Mouse (Mus musculus): ENCODE measurements around the gene Foxo1. TPM values are rescaled to one million over a fixed set of nuclear protein-coding genes. Genes with fewer than 3 reads are reported as not detected.

Foxo1 gene
- polyA plus RNA-seq, 1 experiment from 2014 or later, result 6.8 TPM

DNA sequence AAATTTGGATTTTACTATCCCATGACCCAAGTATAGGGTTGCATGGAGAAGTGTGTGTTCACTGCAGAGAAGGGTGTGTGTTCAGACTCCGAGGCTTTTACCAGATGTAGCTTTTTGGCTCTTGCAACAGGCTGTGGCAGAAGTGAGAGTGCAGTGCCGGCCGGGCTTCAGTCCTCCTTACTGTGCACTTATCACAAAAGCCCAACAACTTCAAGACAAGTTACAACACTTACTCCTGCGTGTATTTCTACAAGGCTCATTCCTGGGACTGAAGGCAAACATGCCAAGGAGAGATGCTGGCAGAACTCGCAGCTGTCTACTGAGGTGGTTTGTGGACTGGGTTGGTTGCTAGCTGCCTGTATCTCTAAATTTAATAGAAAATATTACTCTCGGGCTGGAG is 15.4 kb downstream of the Foxo1 start:
- Histone ChIP-seq H3K4me2 (replicated peaks; ENCODE audit: low read depth, low read length) (no peak overlapping the region), H3K9me3 (ENCODE audit: low read length) (no peaks in the 10 kb centered on the region), H3K9ac (replicated peaks; ENCODE audit: low read depth) (no peak overlapping the region), H3K4me3 (ENCODE audit: low read depth, low read length) (no peak overlapping the region), H3K4me1 (ENCODE audit: insufficient read depth, low read depth, low read length) (no peaks in the 10 kb centered on the region), H3K27me3 (replicated peaks; ENCODE audit: insufficient read depth, low read length) (no peaks in the 10 kb centered on the region), H3K27ac (ENCODE audit: low read length) (no peak overlapping the region), H3K36me3 (ENCODE audit: insufficient read depth, low read length) (no peaks in the 10 kb centered on the region)
- DNase-seq (ENCODE audit: low spot score) (peak; percentile 72), ATAC-seq (peak; percentile 87)
- TF ChIP-seq EP300 (IDR thresholded peaks at IDR 0.05) (no peak), CTCF (IDR thresholded peaks at IDR 0.05) (no peak)
- WGBS, result 45% methylated on average over 6 of the region's 6 CpGs

DNA sequence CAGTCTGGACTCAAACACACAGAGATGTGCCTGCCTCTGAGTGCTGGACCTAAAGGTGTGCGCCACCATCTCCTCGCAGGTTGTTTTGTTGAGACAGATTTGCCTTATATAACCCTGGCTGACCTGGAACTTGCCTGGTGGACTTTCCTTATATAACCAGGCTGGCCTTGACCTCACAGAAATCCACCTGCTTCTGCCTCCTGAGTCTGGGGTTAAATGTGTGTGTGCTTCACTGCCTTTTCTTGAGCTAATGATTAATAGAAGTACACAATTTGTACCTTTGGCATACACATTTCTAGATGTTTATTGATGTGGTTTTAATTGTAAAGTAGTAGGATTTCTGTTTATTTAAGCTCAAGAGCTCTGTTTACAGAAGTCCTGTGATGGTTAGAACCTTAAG is 22.7 kb downstream of the Foxo1 start:
- no peak overlapping the region for H3K4me2 ChIP-seq (replicated peaks; ENCODE audit: low read depth, low read length)
- no peaks in the 10 kb centered on the region for H3K9me3 ChIP-seq (ENCODE audit: low read length)
- no peaks in the 10 kb centered on the region for H3K36me3 ChIP-seq (ENCODE audit: insufficient read depth, low read length)
- H3K4me1 ChIP-seq (ENCODE audit: insufficient read depth, low read depth, low read length), result no peaks in the 10 kb centered on the region
- DNase-seq (ENCODE audit: low spot score) (no peak), ATAC-seq (no peak)
- no peak overlapping the region for H3K9ac ChIP-seq (replicated peaks; ENCODE audit: low read depth)
- H3K27me3 ChIP-seq (replicated peaks; ENCODE audit: insufficient read depth, low read length), result no peaks in the 10 kb centered on the region
- H3K4me3 ChIP-seq (ENCODE audit: low read depth, low read length), result no peak overlapping the region
- WGBS, result 95% methylated on average over 2 of the region's 2 CpGs
- no peak overlapping the region for H3K27ac ChIP-seq (ENCODE audit: low read length)
- no peak for TF ChIP-seq CTCF (IDR thresholded peaks at IDR 0.05)
- no peak for TF ChIP-seq EP300 (IDR thresholded peaks at IDR 0.05)

DNA sequence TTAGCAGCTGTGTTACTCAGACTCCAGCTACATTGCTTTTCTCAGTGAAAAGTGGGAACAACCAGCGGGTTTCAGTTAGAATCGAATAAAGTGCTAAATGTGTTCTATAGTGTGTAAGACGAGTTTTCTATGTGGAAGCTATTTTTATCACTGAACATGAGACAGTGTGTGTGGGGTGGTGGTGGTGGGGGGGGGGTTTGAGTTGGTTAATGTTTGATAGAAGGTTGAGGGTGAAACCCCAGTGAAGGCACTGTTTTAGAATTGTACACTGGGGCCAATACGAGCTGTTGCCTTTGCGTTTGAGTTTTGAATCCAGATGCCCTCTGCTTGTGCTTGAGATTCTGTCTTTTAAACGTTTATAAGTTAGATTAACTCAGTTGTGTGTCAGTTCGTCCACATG is 24.4 kb downstream of the Foxo1 start:
- Histone ChIP-seq H3K4me1 (ENCODE audit: insufficient read depth, low read depth, low read length) (no peaks in the 10 kb centered on the region), H3K9me3 (ENCODE audit: low read length) (no peaks in the 10 kb centered on the region), H3K4me2 (replicated peaks; ENCODE audit: low read depth, low read length) (no peak overlapping the region), H3K4me3 (ENCODE audit: low read depth, low read length) (no peak overlapping the region), H3K9ac (replicated peaks; ENCODE audit: low read depth) (no peak overlapping the region), H3K27ac (ENCODE audit: low read length) (no peak overlapping the region), H3K36me3 (ENCODE audit: insufficient read depth, low read length) (no peaks in the 10 kb centered on the region), H3K27me3 (replicated peaks; ENCODE audit: insufficient read depth, low read length) (no peaks in the 10 kb centered on the region)
- no peak for ATAC-seq
- whole genome bisulfite sequencing, result 50% methylated on average over 7 of the region's 7 CpGs
- no peak for DNase-seq (ENCODE audit: low spot score)
- TF ChIP-seq CTCF (IDR thresholded peaks at IDR 0.05) (no peak), EP300 (IDR thresholded peaks at IDR 0.05) (no peak)

DNA sequence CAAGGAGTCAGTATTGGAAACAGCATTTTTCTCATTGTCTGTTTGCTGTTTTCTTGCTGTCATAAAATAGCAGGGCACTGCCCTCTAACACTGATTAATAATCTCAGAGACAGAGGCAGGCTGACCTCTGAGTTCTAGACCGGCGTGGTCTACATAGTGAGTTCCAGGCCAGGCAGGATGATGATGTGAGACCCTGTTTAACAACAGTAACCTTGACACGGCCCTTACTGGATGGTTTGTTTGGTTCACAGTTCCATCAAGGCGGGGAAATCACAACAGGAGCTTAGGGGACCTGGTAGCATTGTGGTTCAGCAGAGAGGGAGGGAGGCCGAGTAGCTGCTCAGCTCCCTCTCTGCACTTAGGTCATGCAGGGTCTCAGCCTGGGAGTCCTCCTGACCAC is 25.8 kb downstream of the Foxo1 start:
- no peak for ATAC-seq
- no peaks in the 10 kb centered on the region for H3K27me3 ChIP-seq (replicated peaks; ENCODE audit: insufficient read depth, low read length)
- H3K27ac ChIP-seq (ENCODE audit: low read length), result no peak overlapping the region
- H3K4me1 ChIP-seq (ENCODE audit: insufficient read depth, low read depth, low read length), result peaks cover 4% of the 10 kb centered on the region; the same call in 1 of the 2 replicates
- no peaks in the 10 kb centered on the region for H3K9me3 ChIP-seq (ENCODE audit: low read length)
- no peak for DNase-seq (ENCODE audit: low spot score)
- TF ChIP-seq EP300 (IDR thresholded peaks at IDR 0.05), result no peak
- TF ChIP-seq CTCF (IDR thresholded peaks at IDR 0.05), result no peak
- WGBS, result 54% methylated on average over 5 of the region's 5 CpGs
- no peaks in the 10 kb centered on the region for H3K36me3 ChIP-seq (ENCODE audit: insufficient read depth, low read length)
- no peak overlapping the region for H3K9ac ChIP-seq (replicated peaks; ENCODE audit: low read depth)
- no peak overlapping the region for H3K4me3 ChIP-seq (ENCODE audit: low read depth, low read length)
- H3K4me2 ChIP-seq (replicated peaks; ENCODE audit: low read depth, low read length), result no peak overlapping the region

DNA sequence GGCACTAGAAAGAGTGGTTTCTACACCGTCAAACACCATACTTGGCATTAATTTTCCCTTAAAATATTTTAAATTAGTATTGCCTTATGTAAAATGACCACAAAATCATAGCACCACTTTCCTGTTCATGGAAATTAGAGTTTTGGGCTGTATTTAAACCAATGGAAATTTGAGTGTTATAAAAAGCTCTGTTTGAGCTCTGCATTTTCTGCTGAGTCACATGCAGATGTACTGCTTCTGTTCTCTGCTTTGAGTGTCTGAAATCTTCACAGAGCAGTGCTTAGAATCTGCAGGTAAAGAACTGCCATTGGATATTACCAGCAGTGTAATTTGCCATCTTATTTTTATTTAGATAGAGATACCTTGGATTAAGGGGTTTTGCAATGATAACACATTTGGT is 27.6 kb downstream of the Foxo1 start:
- H3K27me3 ChIP-seq (replicated peaks; ENCODE audit: insufficient read depth, low read length), result no peaks in the 10 kb centered on the region
- 91% methylated on average over 1 of the region's 1 CpGs for WGBS
- H3K36me3 ChIP-seq (ENCODE audit: insufficient read depth, low read length), result no peaks in the 10 kb centered on the region
- no peak overlapping the region for H3K27ac ChIP-seq (ENCODE audit: low read length)
- TF ChIP-seq EP300 (IDR thresholded peaks at IDR 0.05) (no peak), CTCF (IDR thresholded peaks at IDR 0.05) (no peak)
- no peak for DNase-seq (ENCODE audit: low spot score)
- H3K9ac ChIP-seq (replicated peaks; ENCODE audit: low read depth), result no peak overlapping the region
- H3K4me1 ChIP-seq (ENCODE audit: insufficient read depth, low read depth, low read length), result peaks cover 13% of the 10 kb centered on the region
- H3K4me2 ChIP-seq (replicated peaks; ENCODE audit: low read depth, low read length), result no peak overlapping the region
- H3K4me3 ChIP-seq (ENCODE audit: low read depth, low read length), result no peak overlapping the region
- no peaks in the 10 kb centered on the region for H3K9me3 ChIP-seq (ENCODE audit: low read length)
- ATAC-seq, result no peak

DNA sequence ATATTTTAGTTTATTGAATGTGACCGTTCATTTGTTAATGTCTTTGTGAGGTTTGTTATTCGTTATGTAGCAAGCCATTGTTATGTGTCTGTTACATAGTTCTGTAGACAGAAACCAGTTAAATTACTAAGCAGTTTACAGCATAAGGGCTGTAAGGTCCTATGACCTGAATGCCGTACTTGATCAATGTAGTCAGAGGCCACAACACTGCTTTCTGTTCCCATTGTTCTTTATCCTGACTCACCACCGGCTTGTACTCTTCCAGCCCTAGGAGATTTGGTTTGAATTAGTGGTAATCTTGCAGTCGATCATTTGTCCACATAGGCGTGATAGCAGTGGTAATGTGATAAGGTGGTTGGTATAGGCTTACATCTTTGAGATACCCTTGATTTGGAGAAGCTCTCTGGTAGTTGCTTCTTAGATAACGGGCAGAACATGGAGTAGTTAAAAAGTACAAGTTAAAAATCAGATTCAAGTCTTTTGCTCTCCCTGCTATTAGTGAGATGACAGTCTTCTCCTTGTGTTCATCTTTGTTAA is 28.2 kb downstream of the Foxo1 start:
- H3K9me3 ChIP-seq (ENCODE audit: low read length), result no peaks in the 10 kb centered on the region
- TF ChIP-seq EP300 (IDR thresholded peaks at IDR 0.05), result no peak
- no peak for TF ChIP-seq CTCF (IDR thresholded peaks at IDR 0.05)
- no peaks in the 10 kb centered on the region for H3K36me3 ChIP-seq (ENCODE audit: insufficient read depth, low read length)
- H3K27me3 ChIP-seq (replicated peaks; ENCODE audit: insufficient read depth, low read length), result no peaks in the 10 kb centered on the region
- no peak overlapping the region for H3K27ac ChIP-seq (ENCODE audit: low read length)
- H3K4me3 ChIP-seq (ENCODE audit: low read depth, low read length), result no peak overlapping the region
- H3K4me1 ChIP-seq (ENCODE audit: insufficient read depth, low read depth, low read length), result peaks cover 13% of the 10 kb centered on the region
- ATAC-seq (no peak), DNase-seq (ENCODE audit: low spot score) (no peak)
- WGBS, result 64% methylated on average over 7 of the region's 7 CpGs
- H3K4me2 ChIP-seq (replicated peaks; ENCODE audit: low read depth, low read length), result no peak overlapping the region
- H3K9ac ChIP-seq (replicated peaks; ENCODE audit: low read depth), result no peak overlapping the region

All from lung, postnatal 0 days (tissue).